Mouse (Mus musculus) heart, postnatal 0 days (tissue): ENCODE data around the gene Camk1g.

Experiments used
- CTCF ChIP-seq: IDR thresholded peaks from 2 replicates; pipeline ENCODE4 v1.5.1; 2016; ENCODE audit warnings: antibody characterized with exemption, control low read depth, low read depth
- EP300 ChIP-seq: IDR thresholded peaks from 2 replicates; pipeline ENCODE4 v1.6.1; 2016; ENCODE audit warnings: antibody characterized with exemption, low read depth

DNA sequence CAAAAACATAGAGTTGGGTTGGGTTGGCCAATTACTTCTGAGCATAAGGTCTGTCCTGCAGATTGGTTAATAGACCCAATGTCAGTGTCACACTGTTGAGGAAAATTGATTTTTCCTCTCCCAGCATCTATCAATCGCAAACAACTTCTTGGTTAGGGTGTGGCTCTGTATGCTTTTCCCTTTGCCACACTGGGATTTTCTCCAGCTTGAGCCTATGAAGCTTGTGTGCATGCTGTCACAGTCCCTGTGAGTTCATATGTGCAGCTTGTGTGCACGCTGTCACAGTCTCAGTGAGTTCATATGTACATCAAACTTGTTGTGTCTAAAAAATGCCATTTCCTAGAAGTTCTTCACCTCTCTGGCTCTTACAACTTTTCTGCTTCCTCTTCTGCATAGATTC, 63.3 kb downstream of the Camk1g start:
- TF ChIP-seq CTCF (no peak), EP300 (no peak)
